Mouse (Mus musculus) brain, embryonic 18.5 days (tissue): Measurements from ENCODE around the gene Zfp317.
"Not testable (repeated sequence)": the region's sequence is repeated elsewhere in the genome, so short reads cannot be mapped to it uniquely, and the experiment has no call there.

ENCODE experiments used
- DNase-seq: peaks from one replicate; pipeline ENCODE4 v3.0.0-alpha.2; 2012; ENCODE audit warnings: low read depth, low spot score

Zfp317 gene

DNA sequence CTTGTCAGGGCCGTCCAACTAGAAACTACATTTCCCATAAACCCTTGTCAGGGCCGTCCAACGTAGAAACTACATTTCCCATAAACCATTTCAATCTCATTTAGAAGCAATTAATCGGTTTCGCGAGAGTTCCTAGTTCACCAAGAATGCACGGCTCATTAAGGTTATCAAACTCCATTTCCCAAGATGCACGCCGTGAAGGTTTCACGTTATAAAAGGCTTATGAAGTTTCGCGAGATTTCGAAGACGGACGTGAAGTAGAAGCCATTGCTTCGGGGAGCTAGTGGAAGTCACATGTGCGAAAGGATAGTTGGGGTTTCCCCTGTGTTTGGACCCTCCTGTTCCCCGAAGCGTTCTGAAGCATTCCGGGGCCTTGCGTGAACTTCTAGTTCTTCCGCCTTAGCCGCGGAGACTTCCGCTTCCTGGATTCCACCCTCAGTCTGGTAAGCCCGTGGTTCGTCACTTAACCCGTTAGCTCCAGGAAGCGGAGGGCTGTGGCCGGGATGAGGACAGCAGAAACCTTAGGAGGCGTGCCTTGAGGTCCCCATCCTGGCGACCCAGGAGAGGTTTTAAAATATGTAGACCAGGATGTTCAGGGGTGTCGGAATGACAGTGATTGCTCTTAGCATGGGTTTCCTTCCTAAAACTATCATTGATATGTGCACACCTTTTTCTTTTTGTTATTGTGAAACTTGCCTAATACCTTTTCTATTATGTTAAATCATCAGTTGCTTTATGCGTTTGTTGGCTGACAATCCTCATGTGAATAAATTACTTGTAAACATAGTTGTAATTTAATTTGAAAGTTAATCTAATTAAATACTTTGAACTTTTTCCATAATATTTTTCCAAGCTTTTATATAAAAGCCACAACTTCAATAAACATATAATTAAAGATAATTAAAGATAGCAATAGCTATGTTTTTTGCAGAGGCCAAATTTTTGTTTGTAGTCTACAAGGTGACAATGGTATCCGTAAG is at the start of gene Zfp317:
Gene Zfp317, plus strand, starts transcription at position 260 of the 980 bp plus-strand sequence.
- DNase-seq: peak; percentile 99

GRCm38 (mm10) chr9:19582317-19582716 is 39.6 kb upstream of the Zfp317 start, which contains the start of gene Olfr855:
Olfr855 (plus strand) TSS chr9:19582617.
- DNase-seq: no peak

GRCm38 (mm10) chr9:19621297-19621696 is 605 bp upstream of the Zfp317 start:
- no peak for DNase-seq

DNA sequence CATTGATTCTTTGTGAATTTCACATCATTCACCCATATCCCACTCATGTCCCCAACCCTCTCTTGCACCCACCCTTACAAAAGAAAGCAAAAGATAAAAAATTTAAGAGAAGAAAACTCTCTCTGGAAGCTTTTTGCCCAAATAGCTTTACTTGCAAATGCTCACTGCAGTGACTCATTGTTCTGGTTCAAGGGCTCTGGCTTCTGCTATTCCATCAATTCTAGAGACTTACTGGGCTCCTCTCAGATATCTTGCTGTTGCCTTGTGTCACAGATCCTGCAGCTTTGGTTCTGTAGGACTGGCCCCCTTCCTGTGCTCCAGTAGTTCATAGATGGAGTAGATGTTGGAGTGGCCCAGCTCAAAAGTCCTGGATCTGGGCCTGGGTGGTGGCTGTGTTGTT is 7.7 kb downstream of the Zfp317 start:
- DNase-seq: no peak

DNA sequence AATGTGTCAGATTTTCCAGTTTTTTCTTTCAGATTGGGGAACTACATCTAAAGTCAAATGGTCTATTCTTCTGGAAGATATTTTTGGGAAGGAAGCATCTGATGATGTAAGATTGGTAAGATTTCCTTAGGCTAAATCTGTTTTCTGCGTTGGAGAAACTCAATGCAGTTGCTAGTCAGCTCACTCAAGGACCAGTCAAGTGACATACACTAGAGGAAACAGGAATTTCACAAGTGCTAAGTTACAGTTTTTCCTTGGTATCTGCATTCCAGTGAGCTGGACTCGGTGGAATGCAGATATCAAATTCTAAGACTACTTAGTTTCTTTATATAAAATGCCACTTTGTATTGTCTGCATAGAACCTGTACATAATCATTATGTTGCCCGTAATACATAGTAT is 23.3 kb downstream of the Zfp317 start:
- no peak for DNase-seq

- no peak for DNase-seq
These were observed 68.4 kb downstream of the Zfp317 start for GRCm38 (mm10) chr9:19690281-19690680.

DNA sequence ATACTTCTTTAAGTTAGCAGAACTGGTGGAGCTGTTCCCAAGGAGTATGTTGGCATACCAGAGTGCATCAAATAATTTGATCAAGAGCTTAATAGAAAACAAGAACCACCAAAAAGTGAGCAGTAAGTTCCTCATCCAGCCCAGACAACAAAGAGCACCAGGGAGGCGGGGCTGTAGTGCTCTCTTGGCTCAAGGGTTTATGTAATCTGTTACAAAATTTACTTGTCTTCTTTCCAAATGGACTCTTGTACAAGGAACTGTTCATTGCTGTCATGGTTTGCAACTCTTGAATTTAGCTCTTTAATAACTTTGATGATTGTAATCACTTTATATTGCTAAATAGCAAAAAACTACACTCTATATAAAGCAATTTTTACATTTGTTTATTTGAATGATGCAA is 69.5 kb downstream of the Zfp317 start:
- DNase-seq: no peak

- no peak for DNase-seq
These were observed 70.5 kb downstream of the Zfp317 start for GRCm38 (mm10) chr9:19692430-19692829.

DNA sequence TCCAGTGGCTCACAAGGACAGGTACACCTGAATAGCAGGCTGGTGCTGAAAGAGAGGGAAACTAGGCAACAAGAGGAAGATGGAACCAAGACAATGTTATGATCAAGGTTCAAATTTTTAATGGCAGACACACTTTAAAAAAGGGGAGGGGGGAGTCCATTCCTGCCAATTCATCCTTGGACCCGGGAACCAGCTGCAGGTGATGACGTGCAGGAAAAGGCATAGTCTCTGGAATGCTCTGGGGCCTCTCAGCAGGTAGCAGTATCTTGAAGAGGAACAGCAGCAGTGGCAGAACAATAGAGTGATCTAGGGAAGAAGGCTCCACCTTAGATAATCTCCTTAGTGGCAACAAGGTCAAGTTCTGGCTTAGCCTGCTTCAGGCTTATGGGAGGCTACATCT is 72.4 kb downstream of the Zfp317 start:
- DNase-seq: not testable (repeated sequence)

DNA sequence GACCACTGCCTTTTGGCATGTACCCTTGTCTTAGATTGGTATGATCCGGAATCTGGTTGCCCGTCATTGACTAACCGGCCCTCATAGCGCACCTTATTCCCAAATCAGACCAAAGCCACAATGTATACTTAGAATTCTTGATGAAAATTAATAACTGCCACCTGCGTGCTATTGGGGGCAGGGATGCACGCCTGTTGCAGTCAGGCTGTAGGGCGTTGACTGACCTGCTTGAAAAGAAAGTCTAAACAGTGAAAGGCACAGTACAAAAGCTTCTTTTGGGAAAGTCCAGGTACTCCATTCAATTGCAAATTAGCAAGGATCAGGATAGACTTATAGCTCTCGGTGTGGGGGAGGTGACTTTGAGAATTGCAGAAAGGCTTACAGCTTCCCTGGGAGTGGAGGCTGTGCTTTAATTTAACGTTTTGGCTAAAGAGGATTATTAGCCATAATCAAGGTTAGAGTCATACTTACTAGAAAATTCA is 73.0 kb downstream of the Zfp317 start:
- DNase-seq: not testable (repeated sequence)
